ENCODE assay signal across 13 mouse cellular contexts in the genomic region with DNA sequence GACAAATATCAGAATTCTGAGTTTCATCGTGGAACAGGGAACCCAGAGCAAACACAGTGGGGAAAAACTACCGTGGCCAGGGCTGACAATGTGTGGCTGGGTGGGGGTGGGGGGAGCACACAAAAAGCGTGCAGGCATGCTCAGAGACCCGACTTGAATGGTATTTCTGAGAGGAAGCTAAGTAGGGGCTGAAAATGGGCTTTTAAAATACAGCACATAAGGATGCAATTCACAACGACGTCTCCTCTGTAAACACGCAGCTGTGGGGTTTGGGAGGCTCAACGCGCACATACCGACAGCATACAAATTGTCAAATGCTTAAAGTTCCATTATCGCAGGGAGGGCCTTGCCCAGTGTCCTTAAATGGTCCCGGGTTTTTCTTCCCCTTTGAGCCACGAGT.
"Had no signal": no experiment of that assay in that cellular context is flagged by ENCODE, and none has a peak within 500 bp of the region (broad histone marks: within the 10 kb centered on the region; RNA-seq: fewer than 3 reads in every experiment).

No protein-coding gene starts in this region.

- H3K9me3 ChIP-seq: kidney, embryonic 15.5 days; limb, embryonic 15.5 days; liver, embryonic 12.5 days; lung, embryonic 15.5 days; midbrain, embryonic 12.5 days; neural tube, embryonic 13.5 days had no signal

- H3K4me1 ChIP-seq: kidney, embryonic 15.5 days; liver, embryonic 12.5 days; lung, embryonic 15.5 days; midbrain, embryonic 12.5 days had no signal

- DNase-seq: kidney, adult 2 months; kidney, postnatal 14 days; layer of hippocampus, adult 9-11 months; layer of hippocampus, postnatal 36 days; retina, postnatal 1 day; thymus, postnatal 36 days had no signal

- H3K4me3 ChIP-seq: kidney, embryonic 15.5 days; limb, embryonic 15.5 days; liver, embryonic 12.5 days; lung, embryonic 15.5 days; midbrain, embryonic 12.5 days; neural tube, embryonic 13.5 days had no signal

- H3K27me3 ChIP-seq: liver, embryonic 12.5 days; lung, embryonic 15.5 days; midbrain, embryonic 12.5 days had no signal

- H3K27ac ChIP-seq: kidney, embryonic 15.5 days; limb, embryonic 15.5 days; liver, embryonic 12.5 days; lung, embryonic 15.5 days; midbrain, embryonic 12.5 days; neural tube, embryonic 13.5 days had no signal

- H3K36me3 ChIP-seq: kidney, embryonic 15.5 days; limb, embryonic 15.5 days; liver, embryonic 12.5 days; lung, embryonic 15.5 days; midbrain, embryonic 12.5 days; neural tube, embryonic 13.5 days had no signal

- H3K9ac ChIP-seq: kidney, embryonic 15.5 days; limb, embryonic 15.5 days; liver, embryonic 12.5 days; lung, embryonic 15.5 days; midbrain, embryonic 12.5 days; neural tube, embryonic 13.5 days had no signal

- ATAC-seq: liver, embryonic 12.5 days; midbrain, embryonic 16.5 days had no signal

- H3K4me2 ChIP-seq: kidney, embryonic 15.5 days; limb, embryonic 15.5 days; liver, embryonic 12.5 days; lung, embryonic 15.5 days; midbrain, embryonic 12.5 days; neural tube, embryonic 13.5 days had no signal
